Mouse (Mus musculus): ENCODE results near the gene Tecpr1. TPM values are rescaled to one million over a fixed set of nuclear protein-coding genes. Genes with fewer than 3 reads are reported as not detected.

The Tecpr1 gene
- polyA plus RNA-seq, 1 experiment from 2014 or later: 36.1 TPM

- Histone ChIP-seq H3K4me1 (no peaks in the 10 kb centered on the region), H3K4me3 (no peak overlapping the region), H3K9me3 (no peaks in the 10 kb centered on the region), H3K27ac (replicated peaks) (peak overlapping the region; percentile 35), H3K36me3 (peaks cover 42% of the 10 kb centered on the region), H3K4me2 (replicated peaks) (no peak overlapping the region), H3K27me3 (no peaks in the 10 kb centered on the region), H3K9ac (replicated peaks) (no peak overlapping the region)
- WGBS: 39% methylated on average over 4 of the region's 4 CpGs
- no peak for ATAC-seq (ENCODE audit: low FRiP score, low read depth)
Observed at GRCm38 (mm10) chr5:144158604-144159003, 64.8 kb downstream of the Tecpr1 start.

GRCm38 (mm10) chr5:144154528-144154927, 68.9 kb downstream of the Tecpr1 start:
- Histone ChIP-seq H3K27me3 (no peaks in the 10 kb centered on the region), H3K27ac (replicated peaks) (no peak overlapping the region), H3K4me2 (replicated peaks) (no peak overlapping the region), H3K4me1 (no peaks in the 10 kb centered on the region), H3K9me3 (no peaks in the 10 kb centered on the region), H3K4me3 (no peak overlapping the region), H3K36me3 (peaks cover 43% of the 10 kb centered on the region), H3K9ac (replicated peaks) (no peak overlapping the region)
- no peak for ATAC-seq (ENCODE audit: low FRiP score, low read depth)
- WGBS: 33% methylated on average over 7 of the region's 7 CpGs

GRCm38 (mm10) chr5:144151270-144151669, 72.1 kb downstream of the Tecpr1 start:
- Histone ChIP-seq H3K27ac (replicated peaks) (no peak overlapping the region), H3K9me3 (no peaks in the 10 kb centered on the region), H3K4me3 (no peak overlapping the region), H3K4me2 (replicated peaks) (no peak overlapping the region), H3K4me1 (no peaks in the 10 kb centered on the region), H3K27me3 (no peaks in the 10 kb centered on the region), H3K9ac (replicated peaks) (no peak overlapping the region), H3K36me3 (peaks cover 34% of the 10 kb centered on the region)
- 93% methylated on average over 4 of the region's 4 CpGs for WGBS
- ATAC-seq (ENCODE audit: low FRiP score, low read depth): no peak

DNA sequence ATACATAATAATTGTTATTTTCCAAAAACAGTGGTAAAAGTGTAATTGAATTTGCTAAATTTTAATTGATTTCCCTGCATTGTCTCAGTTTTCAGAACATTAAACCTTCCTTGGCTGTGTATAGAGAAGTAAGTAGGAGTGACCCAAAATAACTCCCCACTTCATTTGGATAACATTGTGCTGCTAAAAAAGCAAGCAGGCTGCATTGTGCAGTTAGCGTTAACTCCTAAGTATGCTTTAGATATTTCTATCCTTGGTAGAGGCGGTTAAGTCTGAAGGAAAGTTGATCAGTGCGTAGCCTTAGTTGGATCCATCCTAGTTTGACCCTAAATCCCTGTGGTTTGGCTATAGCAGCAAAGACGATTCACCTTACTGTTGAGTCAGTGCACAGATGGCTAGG, 73.9 kb downstream of the Tecpr1 start:
- WGBS: 97% methylated on average over 4 of the region's 4 CpGs
- Histone ChIP-seq H3K4me1 (no peaks in the 10 kb centered on the region), H3K36me3 (peaks cover 37% of the 10 kb centered on the region), H3K4me2 (replicated peaks) (no peak overlapping the region), H3K4me3 (no peak overlapping the region), H3K9me3 (no peaks in the 10 kb centered on the region), H3K9ac (replicated peaks) (no peak overlapping the region), H3K27ac (replicated peaks) (no peak overlapping the region), H3K27me3 (no peaks in the 10 kb centered on the region)
- ATAC-seq (ENCODE audit: low FRiP score, low read depth): no peak

DNA sequence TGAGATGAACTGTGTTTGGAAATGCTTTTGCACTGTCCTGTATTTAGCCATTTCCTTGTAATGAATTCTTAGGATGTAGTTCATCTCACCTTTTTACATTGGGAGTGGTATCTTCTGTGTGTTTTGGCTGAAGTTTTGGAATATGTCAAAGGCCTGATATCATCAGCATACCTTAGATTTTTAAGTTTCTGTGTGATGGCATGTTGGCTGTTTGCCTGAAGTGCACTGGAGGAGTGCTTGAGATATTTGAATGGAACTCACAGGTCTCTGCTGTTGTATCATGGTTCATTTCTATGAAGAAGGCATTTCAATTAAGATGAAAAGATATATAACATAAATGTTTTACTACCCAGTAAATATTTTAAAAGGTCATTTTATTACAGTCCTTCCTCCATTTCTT, 76.5 kb downstream of the Tecpr1 start:
- Histone ChIP-seq H3K36me3 (peaks cover 49% of the 10 kb centered on the region), H3K27ac (replicated peaks) (no peak overlapping the region), H3K27me3 (no peaks in the 10 kb centered on the region), H3K9ac (replicated peaks) (no peak overlapping the region), H3K9me3 (no peaks in the 10 kb centered on the region), H3K4me3 (no peak overlapping the region), H3K4me2 (replicated peaks) (no peak overlapping the region), H3K4me1 (no peaks in the 10 kb centered on the region)
- no peak for ATAC-seq (ENCODE audit: low FRiP score, low read depth)

Other genes starting within 250 kb of the Tecpr1 start
- 111 TPM in 2 replicates for gene Ccz1, start 208.7 kb downstream of the Tecpr1 start, polyA plus RNA-seq (2016; fragmentation: Nextera tagmentation; extraction: Ambion mirVana)
- gene Ocm, start 196.9 kb downstream of the Tecpr1 start, polyA plus RNA-seq (2016; fragmentation: Nextera tagmentation; extraction: Ambion mirVana): not detected in 2 replicates
- gene Lmtk2, start 123.2 kb downstream of the Tecpr1 start, polyA plus RNA-seq (2016; fragmentation: Nextera tagmentation; extraction: Ambion mirVana): 8.8 and 9.1 TPM in 2 replicates
- gene Bhlha15, start 33.3 kb downstream of the Tecpr1 start, polyA plus RNA-seq (2016; fragmentation: Nextera tagmentation; extraction: Ambion mirVana): 0.12 TPM in 1 of 2 replicates, not detected in the other
- gene Bri3, start 20.8 kb upstream of the Tecpr1 start, polyA plus RNA-seq (2016; fragmentation: Nextera tagmentation; extraction: Ambion mirVana): 145 and 166 TPM in 2 replicates
- 2.5 and 2.9 TPM in 2 replicates for gene Baiap2l1, start 134.5 kb upstream of the Tecpr1 start, polyA plus RNA-seq (2016; fragmentation: Nextera tagmentation; extraction: Ambion mirVana)

All from midbrain, embryonic 12.5 days (tissue).